Mouse (Mus musculus) myocyte (in vitro differentiated cells): ENCODE data around the gene Sv2c. TPM values are rescaled to one million over a fixed set of nuclear protein-coding genes. Genes with fewer than 3 reads are reported as not detected.

Experiments used
- H3K27me3 ChIP-seq: one replicate; pipeline ENCODE4 v1.6.1; 2011; ENCODE audit not compliant: control insufficient read depth, insufficient read depth, insufficient read length
- H3K36me3 ChIP-seq: one replicate; pipeline ENCODE4 v1.6.1; 2011; ENCODE audit not compliant: control insufficient read depth, insufficient read depth
- H3K4me2 ChIP-seq: one replicate; pipeline ENCODE4 v1.6.1; 2011; ENCODE audit warnings: low read depth, control low read depth
- H3K4me3 ChIP-seq: one replicate; pipeline ENCODE4 v1.5.1; 2011; ENCODE audit warnings: mild to moderate bottlenecking, control low read depth, moderate library complexity
- H3K79me2 ChIP-seq: one replicate; pipeline ENCODE4 v1.6.1; 2011; ENCODE audit not compliant: control insufficient read depth, insufficient read depth
- H3ac ChIP-seq: one replicate; pipeline ENCODE4 v1.6.1; 2011; ENCODE audit not compliant: control insufficient read depth, insufficient read length
- CEBPB ChIP-seq: IDR thresholded peaks from 2 replicates; pipeline ENCODE4 v1.6.1; 2011; ENCODE audit warnings: mild to moderate bottlenecking, moderate library complexity; ENCODE audit not compliant: poor library complexity, insufficient read depth, severe bottlenecking
- E2F4 ChIP-seq: IDR thresholded peaks from one replicate; pipeline ENCODE4 v1.6.1; 2011; ENCODE audit warnings: mild to moderate bottlenecking, control low read depth, moderate library complexity; ENCODE audit not compliant: insufficient read depth
- MAX ChIP-seq: IDR thresholded peaks from one replicate; pipeline ENCODE4 v1.6.1; 2011; ENCODE audit warnings: low read depth, mild to moderate bottlenecking, control low read depth
- MYOD1 ChIP-seq, 3 experiments: IDR thresholded peaks; one replicate each; pipeline ENCODE4 v1.6.1; 2011; ENCODE audit warnings: control low read depth in 2 of 3, low read depth in 2 of 3, mild to moderate bottlenecking in 2 of 3, moderate library complexity in 1 of 3; ENCODE audit not compliant: insufficient read length in 2 of 3, control insufficient read depth in 1 of 3
- MYOG ChIP-seq, 3 experiments: IDR thresholded peaks; one replicate each; pipeline ENCODE4 v1.6.1; 2011; ENCODE audit warnings: control low read depth in 2 of 3, low read depth in 2 of 3, mild to moderate bottlenecking in 2 of 3; ENCODE audit not compliant: insufficient read length in 2 of 3, control insufficient read depth in 1 of 3, insufficient read depth in 1 of 3
- POLR2A ChIP-seq: IDR thresholded peaks from one replicate; pipeline ENCODE4 v1.6.1; 2011; ENCODE audit warnings: low read depth, mild to moderate bottlenecking, control low read depth, moderate library complexity; ENCODE audit not compliant: insufficient read length
- POLR2AphosphoS2 ChIP-seq: IDR thresholded peaks from one replicate; pipeline ENCODE4 v1.6.1; 2011; ENCODE audit warnings: low read depth, control low read depth; ENCODE audit not compliant: insufficient read length
- REST ChIP-seq: IDR thresholded peaks from one replicate; pipeline ENCODE4 v1.6.1; 2011; ENCODE audit warnings: mild to moderate bottlenecking, control low read depth, moderate library complexity; ENCODE audit not compliant: insufficient read depth, insufficient read length
- SRF ChIP-seq: IDR thresholded peaks from one replicate; pipeline ENCODE4 v1.6.1; 2011; ENCODE audit warnings: low read depth; ENCODE audit not compliant: control insufficient read depth, insufficient read length
- TCF12 ChIP-seq: IDR thresholded peaks from one replicate; pipeline ENCODE4 v1.6.1; 2011; ENCODE audit warnings: mild to moderate bottlenecking, control low read depth; ENCODE audit not compliant: poor library complexity, insufficient read depth, severe bottlenecking
- TCF3 ChIP-seq: IDR thresholded peaks from one replicate; pipeline ENCODE4 v1.6.1; 2011; ENCODE audit warnings: low read depth, control low read depth; ENCODE audit not compliant: insufficient read length
- USF1 ChIP-seq: IDR thresholded peaks from one replicate; pipeline ENCODE4 v1.6.1; 2011; ENCODE audit warnings: low read depth, mild to moderate bottlenecking, control low read depth, moderate library complexity
- polyA plus RNA-seq: library from polyadenylated mRNA; unstranded; fragments of >200 nt; fragmentation: generic; extraction: Trizol; gene quantifications from one replicate; pipeline ENCODE4 v1.2.1, GENCODE M21; 2012; ENCODE audit warnings: missing spikeins

The Sv2c gene
- polyA plus RNA-seq, 1 experiment = not detected

DNA sequence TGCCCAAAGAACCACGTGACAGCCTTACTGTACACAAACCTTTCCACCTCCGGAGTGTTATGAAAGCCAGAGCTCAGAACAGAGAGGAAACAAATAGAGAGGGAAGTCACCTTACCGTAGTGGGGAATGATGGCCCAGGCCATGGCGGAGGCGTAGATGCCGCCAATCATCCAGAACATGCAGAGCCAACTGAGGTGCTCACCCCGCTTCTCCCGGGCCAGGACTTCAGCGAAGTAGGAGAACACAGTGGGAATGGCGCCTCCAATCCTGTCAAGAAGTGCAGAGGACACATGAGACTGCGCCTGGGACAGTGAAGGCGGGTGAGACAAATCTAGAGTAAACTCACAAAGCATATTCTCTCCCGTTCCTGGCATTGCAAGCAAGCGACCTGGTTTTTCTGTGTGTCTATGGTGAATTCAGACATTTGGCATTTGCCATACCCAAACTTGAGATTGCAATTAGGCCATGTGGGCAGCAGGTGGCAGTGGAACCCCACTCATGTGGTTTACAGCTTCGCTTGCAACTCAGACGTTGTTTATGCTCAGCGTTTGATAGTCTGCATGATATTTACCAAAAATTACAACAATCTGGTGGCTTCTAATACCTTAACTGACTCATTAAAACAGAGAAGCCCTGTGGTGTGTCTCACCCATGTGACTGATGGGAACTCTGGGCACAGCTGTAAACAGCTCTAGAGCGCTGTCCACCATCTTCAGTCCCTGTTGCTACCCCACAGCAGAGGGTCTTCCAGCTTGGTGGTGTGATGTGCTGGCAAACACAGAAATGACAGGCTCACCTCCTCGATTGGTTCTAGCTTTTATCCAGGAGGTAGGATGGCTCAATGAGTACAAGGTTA, 101.8 kb downstream of the Sv2c start:
- no peaks in the 10 kb centered on the region for H3K36me3 ChIP-seq
- H3K27me3 ChIP-seq = no peaks in the 10 kb centered on the region
- no peaks in the 10 kb centered on the region for H3K79me2 ChIP-seq
- H3ac ChIP-seq = no peak overlapping the region
- TF ChIP-seq POLR2A = no peak
- TF ChIP-seq TCF12 = no peak
- no peak for TF ChIP-seq CEBPB
- no peak for TF ChIP-seq USF1
- TF ChIP-seq E2F4 = no peak
- TF ChIP-seq REST = no peak
- TF ChIP-seq MYOG (IDR thresholded peaks at IDR 0.05; ENCODE audit: control insufficient read depth in 1 of 3, insufficient read depth in 1 of 3, insufficient read length in 2 of 3, low read depth in 2 of 3) = no peak
- no peak for TF ChIP-seq TCF3
- no peak for TF ChIP-seq SRF
- no peak for TF ChIP-seq POLR2AphosphoS2
- TF ChIP-seq MAX = no peak
- TF ChIP-seq MYOD1 (IDR thresholded peaks at IDR 0.05; ENCODE audit: control insufficient read depth in 1 of 3, insufficient read length in 2 of 3, low read depth in 2 of 3) = no peak
- no peak overlapping the region for H3K4me2 ChIP-seq
- no peak overlapping the region for H3K4me3 ChIP-seq

DNA sequence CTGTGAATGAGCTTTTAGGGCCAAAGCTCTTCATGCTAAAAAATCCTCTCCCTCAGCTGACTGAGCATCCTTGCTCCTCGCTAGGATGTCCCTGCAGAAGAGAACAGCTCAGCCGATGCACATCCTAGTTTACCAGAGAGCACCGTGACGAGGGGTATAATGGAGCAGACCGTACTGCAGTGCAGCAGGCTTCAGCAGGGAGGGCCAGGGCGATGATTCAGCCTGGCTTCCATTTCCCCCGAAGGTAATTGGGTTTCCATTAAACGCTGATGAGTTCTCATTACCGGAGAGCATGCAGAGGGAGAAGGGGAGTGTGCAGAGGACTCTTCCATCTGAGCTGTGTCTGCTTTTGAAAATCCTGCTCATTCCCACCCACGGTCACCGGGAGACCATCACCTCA, 108.5 kb downstream of the Sv2c start:
- TF ChIP-seq POLR2A (no peak), MYOG (IDR thresholded peaks at IDR 0.05; ENCODE audit: control insufficient read depth in 1 of 3, insufficient read depth in 1 of 3, insufficient read length in 2 of 3, low read depth in 2 of 3) (no peak), TCF12 (no peak), TCF3 (no peak), POLR2AphosphoS2 (no peak), MYOD1 (IDR thresholded peaks at IDR 0.05; ENCODE audit: control insufficient read depth in 1 of 3, insufficient read length in 2 of 3, low read depth in 2 of 3) (no peak), REST (no peak), USF1 (no peak), SRF (no peak), MAX (no peak), CEBPB (no peak), E2F4 (no peak)

DNA sequence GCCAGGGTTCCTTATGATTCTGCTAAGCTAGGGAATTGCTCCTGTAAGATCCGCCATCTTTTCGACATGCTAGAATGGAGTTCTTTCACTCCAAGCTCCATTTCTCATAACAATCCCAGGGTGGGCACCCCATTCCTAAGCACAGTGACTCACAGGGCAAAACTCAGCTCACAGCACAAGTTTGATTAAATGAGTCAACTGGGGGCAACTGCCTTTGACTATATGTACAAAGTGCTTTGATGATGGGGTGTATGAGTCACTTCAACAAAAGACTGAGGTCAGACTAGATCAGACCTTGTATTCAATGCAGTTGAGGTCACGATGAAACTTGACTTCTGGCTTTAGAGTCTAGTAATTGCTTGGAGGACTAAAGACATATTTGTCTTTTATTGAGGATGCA, 116.9 kb downstream of the Sv2c start:
- Histone ChIP-seq H3K4me2 (peak overlapping the region; percentile 19), H3K4me3 (no peak overlapping the region), H3K79me2 (no peaks in the 10 kb centered on the region), H3ac (no peak overlapping the region), H3K36me3 (no peaks in the 10 kb centered on the region), H3K27me3 (no peaks in the 10 kb centered on the region)
- TF ChIP-seq MAX = no peak
- TF ChIP-seq TCF3 = no peak
- no peak for TF ChIP-seq TCF12
- TF ChIP-seq USF1 = no peak
- TF ChIP-seq CEBPB = no peak
- no peak for TF ChIP-seq MYOG (IDR thresholded peaks at IDR 0.05; ENCODE audit: control insufficient read depth in 1 of 3, insufficient read depth in 1 of 3, insufficient read length in 2 of 3, low read depth in 2 of 3)
- TF ChIP-seq E2F4 = no peak
- TF ChIP-seq POLR2AphosphoS2 = no peak
- TF ChIP-seq SRF = no peak
- TF ChIP-seq REST = no peak
- no peak for TF ChIP-seq POLR2A

More for the DNA sequence above, 108.5 kb downstream of the Sv2c start:
- Histone ChIP-seq H3ac (no peak overlapping the region), H3K27me3 (no peaks in the 10 kb centered on the region), H3K36me3 (no peaks in the 10 kb centered on the region), H3K4me3 (no peak overlapping the region), H3K4me2 (no peak overlapping the region), H3K79me2 (no peaks in the 10 kb centered on the region)

DNA sequence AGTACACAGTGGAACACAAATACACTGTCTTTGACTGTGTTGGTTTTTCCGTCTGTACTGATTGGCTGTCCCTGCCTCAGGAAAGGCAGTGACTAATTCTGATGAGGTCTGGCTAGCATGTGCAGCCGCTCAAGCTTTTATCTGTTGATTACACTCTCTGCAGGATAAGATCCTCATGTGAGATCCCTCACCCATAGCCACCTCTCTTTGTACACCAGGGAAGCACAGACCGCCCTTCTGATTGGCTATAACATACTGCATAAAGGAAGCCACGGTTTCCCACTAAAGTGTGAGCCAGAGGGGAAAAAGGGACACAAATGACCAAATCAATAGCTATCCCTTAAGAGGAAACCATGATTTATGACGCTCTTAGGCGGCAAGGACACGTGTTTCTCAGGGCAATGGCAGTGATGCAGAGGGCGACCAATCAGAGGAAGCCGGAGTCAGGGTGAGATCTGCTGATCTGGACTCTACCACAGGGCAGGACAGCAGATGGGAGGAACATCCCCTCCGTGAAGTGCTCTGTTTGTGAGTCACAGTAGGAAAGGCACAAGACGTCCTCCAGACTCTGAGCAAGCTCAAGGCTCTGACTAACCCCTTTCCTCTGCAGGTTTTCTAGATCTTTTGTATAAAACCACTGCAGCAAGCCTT, 121.4 kb downstream of the Sv2c start:
- Histone ChIP-seq H3K36me3 (no peaks in the 10 kb centered on the region), H3ac (no peak overlapping the region), H3K27me3 (no peaks in the 10 kb centered on the region), H3K4me2 (peak overlapping the region; percentile 69), H3K79me2 (no peaks in the 10 kb centered on the region), H3K4me3 (no peak overlapping the region)
- TF ChIP-seq MAX (peak; percentile 46), USF1 (peak; percentile 72), CEBPB (no peak)
